Mouse (Mus musculus): ENCODE data around the gene Cish. TPM values are rescaled to one million over a fixed set of nuclear protein-coding genes. Genes with fewer than 3 reads are reported as not detected.

Cish gene
- polyA plus RNA-seq, 1 experiment from 2014 or later: 119 TPM

DNA sequence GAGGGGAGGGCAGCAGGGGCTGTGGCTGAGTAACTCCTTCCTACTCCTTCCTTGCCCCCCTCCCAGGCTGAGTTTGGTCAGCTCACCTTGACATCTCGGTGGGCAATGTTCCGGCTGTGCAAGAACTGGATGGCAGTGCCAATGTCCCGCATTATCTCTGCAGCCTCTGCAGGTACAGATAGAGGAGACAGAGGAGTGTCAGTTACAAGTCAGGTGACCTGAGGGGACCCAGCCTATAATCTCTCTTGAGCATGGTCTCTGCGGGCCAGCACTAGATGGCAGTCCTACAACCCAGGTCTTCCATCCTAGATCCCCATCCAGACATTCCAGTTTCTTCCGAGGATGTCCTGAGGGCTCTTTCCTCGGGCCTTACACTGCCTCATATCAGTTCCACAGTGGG lies 34.0 kb upstream of the Cish start:
- ChIA-PET POLR2A (no interaction called here), CTCF (no interaction called here)
- ATAC-seq (no peak), DNase-seq (ENCODE audit: low read depth, low spot score) (no peak)
- no peak for TF ChIP-seq CTCF (IDR thresholded peaks at IDR 0.05)
- H3K27me3 ChIP-seq: no peaks in the 10 kb centered on the region
- in situ Hi-C loops (cut with MboI; ENCODE audit: low pct_unique_long_range_greater_than_20kb): no loop called here

DNA sequence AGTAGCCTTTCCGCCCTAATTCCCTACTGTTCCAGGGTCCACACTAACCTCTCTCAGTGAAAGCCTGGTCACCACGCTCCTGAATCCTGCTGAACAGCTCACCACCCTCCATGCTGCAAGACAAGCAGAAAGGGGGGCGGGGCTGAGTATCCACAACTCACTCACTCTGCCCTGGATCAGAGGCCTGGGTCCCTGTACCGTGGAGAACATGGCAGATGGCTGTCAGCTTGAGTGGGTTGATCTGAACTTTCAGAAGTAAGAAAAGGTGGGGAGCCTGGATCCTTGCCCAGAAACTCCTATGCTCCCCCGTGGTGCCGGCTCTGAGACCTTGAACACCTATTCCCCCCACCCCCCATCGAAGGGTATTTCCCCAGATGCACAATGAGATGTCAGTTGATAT lies 33.5 kb upstream of the Cish start:
- in situ Hi-C loops (cut with MboI; ENCODE audit: low pct_unique_long_range_greater_than_20kb): no loop called here
- DNase-seq (ENCODE audit: low read depth, low spot score): no peak
- no peak for TF ChIP-seq CTCF (IDR thresholded peaks at IDR 0.05)
- ChIA-PET CTCF (no interaction called here), POLR2A (no interaction called here)
- ATAC-seq: no peak
- H3K27me3 ChIP-seq: no peaks in the 10 kb centered on the region

DNA sequence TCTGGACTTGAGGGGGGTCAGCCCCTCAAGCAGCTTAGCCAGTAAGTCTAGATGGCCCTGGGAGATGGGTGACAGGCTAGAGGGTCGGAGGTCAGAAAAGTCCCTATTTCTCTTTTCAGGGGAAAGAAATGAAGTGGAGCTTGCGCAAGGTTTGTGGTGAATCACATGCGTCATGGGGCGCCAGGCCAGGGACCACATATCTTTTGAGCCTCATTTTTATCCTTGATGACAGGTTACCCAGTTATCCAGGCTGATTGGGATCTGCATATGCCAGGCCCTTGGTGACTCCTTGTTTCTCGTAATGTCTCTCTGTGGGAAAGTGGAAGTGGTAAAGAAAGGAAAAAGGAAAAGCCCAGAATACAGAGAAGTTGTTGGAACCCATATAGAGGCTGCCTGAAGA lies 31.9 kb upstream of the Cish start:
- in situ Hi-C loops (cut with MboI; ENCODE audit: low pct_unique_long_range_greater_than_20kb): no loop called here
- ATAC-seq: peak; percentile 70
- no peak for TF ChIP-seq CTCF (IDR thresholded peaks at IDR 0.05)
- CTCF ChIA-PET: interaction anchor here (1.0 kb wide), 1 partner anchor 14 kb away, joined by 3 read pairs; no protein-coding TSS in a partner anchor
- H3K27me3 ChIP-seq: no peaks in the 10 kb centered on the region
- DNase-seq (ENCODE audit: low read depth, low spot score): peak; percentile 78
- POLR2A ChIA-PET: interaction anchor here (1.0 kb wide), 1 partner anchor 15 kb away, joined by 3 read pairs; no protein-coding TSS in a partner anchor

DNA sequence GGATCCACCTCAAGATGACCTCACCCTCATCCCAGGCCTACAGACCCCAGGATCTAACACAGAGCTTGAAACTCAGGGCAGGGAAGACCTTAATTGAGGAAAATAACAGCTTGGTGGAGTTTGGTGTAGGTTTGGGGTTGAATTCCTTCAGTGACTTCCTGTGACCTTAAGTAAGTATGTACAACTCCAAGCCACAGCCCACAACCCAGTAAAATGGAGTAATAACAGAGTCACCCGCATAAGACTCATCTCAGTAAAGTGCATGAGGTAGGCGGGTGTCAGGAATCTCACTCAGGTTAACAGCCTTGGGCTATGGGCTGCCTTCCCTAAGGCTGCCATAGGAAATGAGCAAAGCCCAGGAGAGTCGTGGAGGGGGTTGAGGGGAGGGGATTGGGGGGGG lies 31.1 kb upstream of the Cish start:
- H3K27me3 ChIP-seq: no peaks in the 10 kb centered on the region
- TF ChIP-seq CTCF (IDR thresholded peaks at IDR 0.05): no peak
- ATAC-seq (no peak), DNase-seq (ENCODE audit: low read depth, low spot score) (no peak)
- ChIA-PET CTCF (interaction anchor here (1.0 kb wide), 1 partner anchor 13 kb away, joined by 3 read pairs; no protein-coding TSS in a partner anchor), POLR2A (interaction anchor here (0.6 kb wide), 1 partner anchor 89 kb away, joined by 3 read pairs; no protein-coding TSS in a partner anchor)
- in situ Hi-C loops (cut with MboI; ENCODE audit: low pct_unique_long_range_greater_than_20kb): no loop called here

DNA sequence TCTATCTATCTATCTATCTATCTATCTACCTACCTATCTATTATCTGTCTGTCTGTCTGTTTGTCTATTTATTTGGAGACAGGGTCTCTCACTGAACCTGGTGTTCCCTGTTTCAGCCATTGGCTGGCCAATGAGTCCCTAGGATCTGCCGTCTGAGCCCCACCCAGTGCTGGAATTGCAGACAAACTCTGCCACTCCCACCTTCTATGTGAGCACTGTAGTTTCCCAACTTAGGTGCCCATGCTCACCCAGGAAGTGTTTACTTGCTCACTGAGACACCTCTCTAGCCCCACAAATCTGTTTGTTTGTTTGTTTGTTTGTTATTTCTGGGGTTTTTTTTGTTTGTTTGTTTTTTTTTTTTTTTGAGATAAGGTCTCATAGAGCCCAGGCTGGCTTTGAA lies 28.8 kb upstream of the Cish start:
- ChIA-PET CTCF (no interaction called here), POLR2A (no interaction called here)
- no peak for TF ChIP-seq CTCF (IDR thresholded peaks at IDR 0.05)
- in situ Hi-C loops (cut with MboI; ENCODE audit: low pct_unique_long_range_greater_than_20kb): no loop called here
- H3K27me3 ChIP-seq: no peaks in the 10 kb centered on the region
- ATAC-seq: no peak
- no peak for DNase-seq (ENCODE audit: low read depth, low spot score)

DNA sequence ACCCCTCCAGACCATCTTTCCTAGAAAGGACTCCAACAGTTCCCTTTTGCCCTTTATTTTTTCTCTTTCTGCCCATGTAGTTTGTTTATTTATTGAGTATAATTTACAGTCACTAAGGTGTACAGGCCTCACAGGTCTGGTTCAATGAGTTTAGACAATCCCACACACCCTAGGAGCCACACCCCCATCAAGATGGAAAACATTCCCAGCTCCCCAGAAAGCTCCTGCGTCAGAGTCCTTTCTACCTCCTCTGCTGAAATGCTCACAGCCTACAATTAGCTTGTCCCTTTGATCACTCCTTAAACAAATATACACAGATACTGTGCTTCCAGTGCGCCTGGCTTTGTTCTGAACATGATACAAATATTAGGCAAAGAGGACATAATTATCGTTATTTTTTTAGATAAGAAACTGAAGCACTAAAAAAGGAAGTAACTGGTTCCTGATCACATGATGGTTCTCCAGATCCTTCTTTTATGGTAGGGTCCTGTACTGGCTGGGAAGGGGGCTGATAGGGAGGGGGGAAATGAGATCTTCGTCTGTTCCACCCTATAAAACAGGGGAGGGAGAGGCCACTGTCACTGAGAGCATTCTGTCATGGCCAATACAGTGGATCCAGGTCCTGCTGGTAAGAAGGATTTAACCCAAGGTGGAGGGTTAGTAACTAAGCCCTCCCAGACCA lies 28.0 kb upstream of the Cish start:
- in situ Hi-C loops (cut with MboI; ENCODE audit: low pct_unique_long_range_greater_than_20kb): no loop called here
- POLR2A ChIA-PET: interaction anchor here (0.5 kb wide), 1 partner anchor 50 kb away, joined by 3 read pairs; no protein-coding TSS in a partner anchor

DNA sequence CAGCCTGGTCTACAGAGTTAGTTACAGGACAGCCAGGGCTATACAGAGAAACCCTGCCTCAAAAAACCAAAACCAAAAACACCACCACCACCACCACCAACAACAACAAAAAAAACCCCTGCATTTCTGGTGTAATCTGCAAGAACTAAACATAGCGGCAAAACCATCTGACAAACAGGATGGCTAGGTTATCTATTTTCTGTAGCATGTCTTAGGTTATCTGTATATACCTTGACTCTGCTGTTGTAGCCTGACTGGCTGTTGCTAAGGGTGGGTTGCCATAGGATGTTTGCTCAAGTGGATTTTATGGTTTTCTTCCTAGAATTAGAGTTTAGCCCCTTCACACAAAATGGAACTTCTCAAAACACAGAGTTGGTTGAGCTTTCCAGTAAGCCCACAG lies 26.1 kb upstream of the Cish start:
- no peak for TF ChIP-seq CTCF (IDR thresholded peaks at IDR 0.05)
- in situ Hi-C loops (cut with MboI; ENCODE audit: low pct_unique_long_range_greater_than_20kb): no loop called here
- no peaks in the 10 kb centered on the region for H3K27me3 ChIP-seq
- ATAC-seq (no peak), DNase-seq (ENCODE audit: low read depth, low spot score) (no peak)
- POLR2A ChIA-PET: no interaction called here
- CTCF ChIA-PET: no interaction called here

More for the DNA sequence above, 28.0 kb upstream of the Cish start:
- no peak for TF ChIP-seq CTCF (IDR thresholded peaks at IDR 0.05)
- CTCF ChIA-PET: no interaction called here
- no peak for ATAC-seq
- no peaks in the 10 kb centered on the region for H3K27me3 ChIP-seq
- DNase-seq (ENCODE audit: low read depth, low spot score): no peak

DNA sequence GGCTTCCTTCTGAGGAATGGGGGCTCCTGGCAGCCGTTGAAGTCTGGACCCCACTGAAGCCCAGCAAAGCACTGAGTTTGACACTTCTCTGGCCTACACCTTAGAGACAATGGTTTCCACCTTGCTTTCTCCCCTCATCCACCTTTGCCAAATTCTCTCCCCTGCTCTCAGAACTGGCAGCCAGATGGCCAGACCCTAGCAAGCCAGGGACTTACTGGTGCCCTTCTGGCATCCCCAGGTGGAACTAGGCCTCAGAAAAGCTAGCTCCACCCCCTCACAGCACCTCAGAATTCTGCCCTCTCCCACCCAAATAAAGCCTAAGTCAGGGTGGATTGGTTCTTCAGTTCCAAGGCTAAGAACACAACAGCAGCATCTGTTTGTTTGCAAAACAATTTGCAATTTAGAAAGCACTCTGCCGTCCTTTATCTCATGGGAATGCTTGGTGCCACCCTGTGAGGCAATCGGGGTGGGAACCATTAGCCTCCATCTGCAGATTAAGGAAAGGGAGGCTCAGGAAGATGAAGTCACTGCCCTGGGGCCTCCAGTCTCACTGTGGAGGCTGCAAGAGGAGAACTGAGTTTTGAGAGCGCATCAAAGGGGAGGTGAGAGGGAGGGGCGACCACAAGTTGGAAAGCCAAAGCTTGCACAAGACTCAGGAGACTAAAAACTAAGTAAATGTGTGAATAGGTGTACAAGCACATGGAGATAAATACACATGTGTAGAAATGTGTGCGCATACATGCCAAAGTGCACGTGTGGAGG lies 24.5 kb upstream of the Cish start:
- ATAC-seq: no peak
- TF ChIP-seq CTCF (IDR thresholded peaks at IDR 0.05): no peak
- in situ Hi-C loops (cut with MboI; ENCODE audit: low pct_unique_long_range_greater_than_20kb): no loop called here
- DNase-seq (ENCODE audit: low read depth, low spot score): no peak
- H3K27me3 ChIP-seq: no peaks in the 10 kb centered on the region
- POLR2A ChIA-PET: no interaction called here
- CTCF ChIA-PET: interaction anchor here (1.4 kb wide), 1 partner anchor 17 kb away, joined by 3 read pairs; no protein-coding TSS in a partner anchor

DNA sequence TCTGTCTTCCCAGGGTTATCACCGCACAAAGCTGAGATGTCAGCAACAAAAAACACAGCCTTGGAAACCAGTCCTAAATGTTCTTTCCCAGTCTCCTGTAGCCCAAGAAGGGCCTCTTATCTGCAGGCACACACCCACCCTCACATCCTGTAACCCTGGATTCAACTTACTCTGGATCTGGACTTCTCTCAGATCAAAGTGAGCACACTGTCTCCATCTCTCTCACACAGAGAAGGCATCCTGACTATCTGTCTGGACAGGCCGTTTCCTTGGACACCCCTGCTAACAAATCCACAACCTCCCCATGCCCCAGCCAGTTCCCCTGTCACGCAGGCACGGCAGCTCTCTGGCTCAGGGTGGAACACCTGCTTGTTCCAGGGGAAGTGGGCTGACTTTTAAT lies 23.5 kb upstream of the Cish start:
- no peaks in the 10 kb centered on the region for H3K27me3 ChIP-seq
- CTCF ChIA-PET: interaction anchor here (1.4 kb wide), 1 partner anchor 16 kb away, joined by 3 read pairs; no protein-coding TSS in a partner anchor
- POLR2A ChIA-PET: interaction anchor here (0.5 kb wide), 1 partner anchor 1512 kb away, joined by 3 read pairs; no protein-coding TSS in a partner anchor
- ATAC-seq (no peak), DNase-seq (ENCODE audit: low read depth, low spot score) (no peak)
- TF ChIP-seq CTCF (IDR thresholded peaks at IDR 0.05): no peak
- in situ Hi-C loops (cut with MboI; ENCODE audit: low pct_unique_long_range_greater_than_20kb): no loop called here

DNA sequence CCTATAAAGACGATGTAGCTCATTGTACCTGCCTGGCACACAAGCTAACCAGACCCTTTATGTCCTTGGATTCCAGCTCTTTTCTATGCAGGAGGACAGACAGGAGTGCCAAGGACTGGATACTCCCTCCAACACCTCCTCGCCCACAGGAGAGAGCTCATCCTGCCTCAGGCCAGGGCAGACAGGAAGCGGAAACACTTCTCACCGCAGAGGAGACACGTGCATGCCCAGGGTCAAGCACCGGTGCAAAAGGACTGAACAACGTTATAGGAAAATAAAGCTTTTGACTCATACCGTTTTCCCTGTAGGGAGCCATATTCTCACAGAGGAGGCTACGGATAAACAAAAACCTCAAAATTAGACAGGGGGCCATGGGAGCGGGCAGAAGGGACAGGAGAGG lies 22.6 kb upstream of the Cish start:
- in situ Hi-C loops (cut with MboI; ENCODE audit: low pct_unique_long_range_greater_than_20kb): no loop called here
- DNase-seq (ENCODE audit: low read depth, low spot score): no peak
- H3K27me3 ChIP-seq: no peaks in the 10 kb centered on the region
- ATAC-seq: no peak
- no peak for TF ChIP-seq CTCF (IDR thresholded peaks at IDR 0.05)
- ChIA-PET CTCF (no interaction called here), POLR2A (no interaction called here)

DNA sequence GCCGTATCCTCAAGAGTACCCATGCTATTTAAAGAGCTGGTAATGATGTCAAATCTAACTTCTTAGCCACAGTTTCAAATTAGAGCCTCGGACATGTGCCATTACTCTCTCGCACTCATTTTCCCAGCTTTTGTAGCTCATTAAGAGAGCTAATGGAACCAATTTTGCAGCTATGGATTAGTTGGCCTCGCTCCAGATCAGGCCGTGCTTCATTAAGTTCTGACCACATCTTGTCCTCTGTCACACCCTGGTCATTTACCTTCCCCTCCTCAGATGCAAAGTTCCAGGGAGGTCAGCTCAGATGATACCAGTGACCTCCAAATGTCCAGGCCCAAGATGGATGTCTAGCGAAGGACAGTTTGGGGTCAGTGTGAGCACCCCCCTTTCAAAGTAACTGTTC lies 21.1 kb upstream of the Cish start:
- in situ Hi-C loops (cut with MboI; ENCODE audit: low pct_unique_long_range_greater_than_20kb): no loop called here
- DNase-seq (ENCODE audit: low read depth, low spot score) (no peak), ATAC-seq (no peak)
- POLR2A ChIA-PET: interaction anchor here (0.6 kb wide), 1 partner anchor 85 kb away, joined by 5 read pairs; no protein-coding TSS in a partner anchor
- H3K27me3 ChIP-seq: no peaks in the 10 kb centered on the region
- CTCF ChIA-PET: interaction anchor here (1.2 kb wide), 1 partner anchor 83 kb away, joined by 3 read pairs; no protein-coding TSS in a partner anchor
- TF ChIP-seq CTCF (IDR thresholded peaks at IDR 0.05): no peak

All from Patski (cell line).